Mouse (Mus musculus): ENCODE measurements around the gene Fip1l1. TPM values are rescaled to one million over a fixed set of nuclear protein-coding genes. Genes with fewer than 3 reads are reported as not detected.

The Fip1l1 gene
- polyA plus RNA-seq, 1 experiment from 2014 or later = 88.7 TPM

DNA sequence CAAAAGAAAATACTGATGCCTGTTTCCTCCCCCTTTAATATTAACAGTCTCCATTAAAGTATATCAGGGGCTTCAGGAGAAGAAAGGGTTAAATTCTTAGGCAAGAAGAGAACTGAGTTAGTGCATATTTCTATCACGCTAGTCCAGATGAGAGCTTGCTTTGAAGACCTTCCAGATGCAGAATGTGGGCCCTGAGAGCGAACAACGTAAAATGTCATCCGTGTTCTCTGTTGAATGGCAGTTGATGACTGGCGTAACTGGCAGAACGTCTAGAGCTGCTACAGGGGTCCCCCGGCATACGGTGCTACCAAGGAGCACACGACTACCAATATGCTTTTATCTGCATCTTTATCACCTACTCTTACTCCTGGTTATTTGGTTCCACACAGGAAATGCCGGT, 67.1 kb downstream of the Fip1l1 start:
- Histone ChIP-seq H3K4me2 (no peak overlapping the region), H3K4me1 (replicated peaks; ENCODE audit: control insufficient read depth, insufficient read depth, low read length) (no peaks in the 10 kb centered on the region), H3K36me3 (ENCODE audit: control insufficient read depth, insufficient read depth, low read length) (no peaks in the 10 kb centered on the region; the same call in 1 of the 2 replicates), H3K27me3 (replicated peaks; ENCODE audit: control insufficient read depth, insufficient read depth, low read length) (no peaks in the 10 kb centered on the region), H3K27ac (ENCODE audit: low read depth, low read length) (no peak overlapping the region), H3K9ac (ENCODE audit: low read depth, low read length) (no peak overlapping the region), H3K9me3 (ENCODE audit: control insufficient read depth, low read length) (no peaks in the 10 kb centered on the region), H3K4me3 (ENCODE audit: low read depth, low read length) (no peak overlapping the region)
- ATAC-seq (replicated peaks; ENCODE audit: low FRiP score) = no peak
- DNase-seq (ENCODE audit: low spot score) = no peak
- 87% methylated on average over 10 of the region's 10 CpGs for WGBS

DNA sequence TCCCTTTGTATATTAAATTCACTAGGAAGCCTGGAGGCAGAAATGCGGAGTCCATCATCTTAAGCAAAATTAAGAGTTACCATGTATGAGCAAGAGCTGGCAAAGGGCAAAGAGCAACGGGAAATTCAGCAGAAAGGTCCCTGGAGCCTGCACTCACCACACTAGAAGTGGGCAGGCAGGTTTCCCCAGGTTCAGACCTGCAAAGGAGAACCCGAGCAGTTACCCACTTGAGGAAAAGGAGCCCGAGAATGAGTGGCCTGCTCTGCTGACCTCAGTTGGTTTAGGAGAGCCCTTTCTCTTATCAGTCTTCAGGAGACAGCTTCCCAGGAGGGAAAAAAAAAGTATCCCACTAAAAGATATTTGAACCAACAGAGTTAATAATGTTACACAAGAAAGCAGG, 68.1 kb downstream of the Fip1l1 start:
- Histone ChIP-seq H3K9ac (ENCODE audit: low read depth, low read length) (no peak overlapping the region), H3K9me3 (ENCODE audit: control insufficient read depth, low read length) (no peaks in the 10 kb centered on the region), H3K36me3 (ENCODE audit: control insufficient read depth, insufficient read depth, low read length) (no peaks in the 10 kb centered on the region; the same call in 1 of the 2 replicates), H3K27ac (ENCODE audit: low read depth, low read length) (no peak overlapping the region), H3K4me1 (replicated peaks; ENCODE audit: control insufficient read depth, insufficient read depth, low read length) (no peaks in the 10 kb centered on the region), H3K4me3 (ENCODE audit: low read depth, low read length) (no peak overlapping the region), H3K27me3 (replicated peaks; ENCODE audit: control insufficient read depth, insufficient read depth, low read length) (no peaks in the 10 kb centered on the region), H3K4me2 (no peak overlapping the region)
- ATAC-seq (replicated peaks; ENCODE audit: low FRiP score) (no peak), DNase-seq (ENCODE audit: low spot score) (no peak)
- 66% methylated on average over 4 of the region's 4 CpGs for WGBS

DNA sequence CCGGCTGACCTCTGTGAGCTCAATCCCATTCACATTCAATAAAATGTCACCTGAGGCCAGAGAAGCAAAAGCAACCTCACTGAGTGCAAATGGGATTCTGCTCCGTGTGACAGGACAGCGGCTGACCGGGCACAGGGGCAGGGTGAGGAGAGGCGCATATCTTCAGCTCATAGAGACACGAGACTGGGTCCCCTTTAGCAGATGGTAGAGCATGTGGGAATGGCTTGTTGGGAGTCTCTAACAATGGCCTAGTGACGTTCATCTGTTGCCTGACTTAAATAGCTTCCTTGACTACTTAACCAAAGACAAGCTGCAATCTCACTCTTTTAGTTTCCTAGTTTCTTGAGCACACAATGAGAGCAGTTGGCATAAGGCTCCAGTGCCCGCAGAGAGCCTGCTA, 71.0 kb downstream of the Fip1l1 start:
- no peaks in the 10 kb centered on the region for H3K9me3 ChIP-seq (ENCODE audit: control insufficient read depth, low read length)
- H3K27me3 ChIP-seq (replicated peaks; ENCODE audit: control insufficient read depth, insufficient read depth, low read length) = no peaks in the 10 kb centered on the region
- no peaks in the 10 kb centered on the region for H3K4me1 ChIP-seq (replicated peaks; ENCODE audit: control insufficient read depth, insufficient read depth, low read length)
- ATAC-seq (replicated peaks; ENCODE audit: low FRiP score) = no peak
- WGBS = 84% methylated on average over 8 of the region's 8 CpGs
- no peak overlapping the region for H3K4me3 ChIP-seq (ENCODE audit: low read depth, low read length)
- no peak overlapping the region for H3K9ac ChIP-seq (ENCODE audit: low read depth, low read length)
- no peak overlapping the region for H3K27ac ChIP-seq (ENCODE audit: low read depth, low read length)
- H3K4me2 ChIP-seq = no peak overlapping the region
- H3K36me3 ChIP-seq (ENCODE audit: control insufficient read depth, insufficient read depth, low read length) = no peaks in the 10 kb centered on the region
- DNase-seq (ENCODE audit: low spot score) = no peak

DNA sequence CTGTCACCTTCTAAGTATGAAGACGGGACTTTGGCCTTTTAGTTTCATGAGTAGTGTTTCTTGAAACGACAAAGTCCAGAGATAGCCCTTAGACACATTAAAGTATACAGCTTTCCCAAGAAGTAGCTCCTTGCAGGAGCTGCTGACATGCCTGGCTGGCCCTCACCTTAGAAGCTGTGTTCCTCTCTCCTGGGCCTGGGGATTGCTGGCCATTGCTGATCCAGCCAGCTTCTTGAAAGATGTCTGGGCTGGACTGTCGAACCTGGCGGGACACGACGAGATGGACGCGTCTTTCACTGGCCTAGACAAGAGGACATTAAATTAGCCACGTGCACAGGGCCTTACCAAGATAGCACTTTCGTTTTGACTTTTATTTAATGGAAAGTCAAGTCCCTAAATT, 75.3 kb downstream of the Fip1l1 start:
- Histone ChIP-seq H3K9me3 (ENCODE audit: control insufficient read depth, low read length) (no peaks in the 10 kb centered on the region), H3K4me2 (no peak overlapping the region), H3K36me3 (ENCODE audit: control insufficient read depth, insufficient read depth, low read length) (no peaks in the 10 kb centered on the region), H3K9ac (ENCODE audit: low read depth, low read length) (no peak overlapping the region), H3K4me1 (replicated peaks; ENCODE audit: control insufficient read depth, insufficient read depth, low read length) (0 out of 2 replicates have a peak, but pooled peaks cover 5% of the 10 kb centered on the region), H3K4me3 (ENCODE audit: low read depth, low read length) (no peak overlapping the region), H3K27me3 (replicated peaks; ENCODE audit: control insufficient read depth, insufficient read depth, low read length) (no peaks in the 10 kb centered on the region), H3K27ac (ENCODE audit: low read depth, low read length) (no peak overlapping the region)
- ATAC-seq (replicated peaks; ENCODE audit: low FRiP score) (no peak), DNase-seq (ENCODE audit: low spot score) (no peak)
- WGBS = 79% methylated on average over 10 of the region's 10 CpGs

DNA sequence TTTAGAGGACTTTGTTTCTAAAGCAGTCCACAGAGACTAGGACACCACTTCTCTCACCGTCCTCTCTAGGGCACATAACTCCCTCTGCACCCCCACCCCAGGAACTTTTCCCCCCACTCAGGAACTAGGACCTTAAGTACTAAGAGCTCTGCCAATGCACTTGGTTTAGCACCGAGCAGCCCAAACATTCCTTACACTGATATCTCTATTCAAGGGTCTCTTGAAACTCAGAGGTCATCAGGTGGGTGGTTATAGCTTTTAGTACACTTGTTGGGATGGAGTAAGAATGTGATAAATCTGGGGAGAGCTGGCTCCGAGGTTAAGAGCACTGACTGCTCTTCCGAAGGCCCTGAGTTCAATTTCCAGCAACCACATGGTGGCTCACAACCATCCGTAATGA, 77.5 kb downstream of the Fip1l1 start:
- no peaks in the 10 kb centered on the region for H3K36me3 ChIP-seq (ENCODE audit: control insufficient read depth, insufficient read depth, low read length)
- 70% methylated on average over 5 of the region's 5 CpGs for WGBS
- no peak overlapping the region for H3K9ac ChIP-seq (ENCODE audit: low read depth, low read length)
- ATAC-seq (replicated peaks; ENCODE audit: low FRiP score) = no peak
- no peaks in the 10 kb centered on the region for H3K9me3 ChIP-seq (ENCODE audit: control insufficient read depth, low read length)
- H3K4me3 ChIP-seq (ENCODE audit: low read depth, low read length) = no peak overlapping the region
- H3K4me2 ChIP-seq = no peak overlapping the region
- 0 out of 2 replicates have a peak, but pooled peaks cover 5% of the 10 kb centered on the region for H3K4me1 ChIP-seq (replicated peaks; ENCODE audit: control insufficient read depth, insufficient read depth, low read length)
- no peak for DNase-seq (ENCODE audit: low spot score)
- H3K27ac ChIP-seq (ENCODE audit: low read depth, low read length) = no peak overlapping the region
- no peaks in the 10 kb centered on the region for H3K27me3 ChIP-seq (replicated peaks; ENCODE audit: control insufficient read depth, insufficient read depth, low read length)

DNA sequence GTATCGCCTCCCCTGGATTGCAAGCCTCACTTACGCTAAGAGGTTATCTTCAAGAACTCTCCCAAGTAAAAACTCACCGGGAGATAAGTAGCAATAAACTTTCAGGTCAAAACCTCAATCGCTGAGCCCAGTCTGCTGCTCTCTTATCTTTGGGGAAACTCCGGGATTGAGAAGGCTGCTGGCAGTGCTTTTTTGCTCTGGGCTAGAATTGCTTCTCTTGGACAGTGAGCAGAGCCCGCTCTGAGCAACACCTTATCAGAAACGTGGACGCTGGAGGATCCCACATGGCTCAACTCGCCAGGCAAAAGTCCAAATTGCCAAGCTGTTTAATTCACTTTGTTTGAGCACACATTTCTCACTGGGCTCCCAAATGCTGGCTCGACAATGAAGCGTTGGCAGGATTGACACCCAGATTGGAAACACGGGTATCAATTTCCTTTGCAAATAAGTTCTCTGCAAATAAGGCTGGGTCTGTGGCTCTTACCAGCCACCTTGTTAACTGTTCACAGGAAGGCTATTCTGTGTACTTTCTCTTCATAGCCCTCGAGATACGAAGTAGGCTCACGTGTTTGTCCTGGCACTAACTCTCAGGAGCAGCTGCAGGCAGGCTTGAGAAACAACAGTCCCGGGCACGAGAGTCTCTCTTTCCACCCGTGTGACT, 78.4 kb downstream of the Fip1l1 start:
- no peak overlapping the region for H3K4me3 ChIP-seq (ENCODE audit: low read depth, low read length)
- no peaks in the 10 kb centered on the region for H3K27me3 ChIP-seq (replicated peaks; ENCODE audit: control insufficient read depth, insufficient read depth, low read length)
- no peak overlapping the region for H3K9ac ChIP-seq (ENCODE audit: low read depth, low read length)
- DNase-seq (ENCODE audit: low spot score) = no peak
- H3K4me1 ChIP-seq (replicated peaks; ENCODE audit: control insufficient read depth, insufficient read depth, low read length) = 0 out of 2 replicates have a peak, but pooled peaks cover 5% of the 10 kb centered on the region
- H3K27ac ChIP-seq (ENCODE audit: low read depth, low read length) = no peak overlapping the region
- H3K4me2 ChIP-seq = no peak overlapping the region
- no peaks in the 10 kb centered on the region for H3K36me3 ChIP-seq (ENCODE audit: control insufficient read depth, insufficient read depth, low read length)
- no peak for ATAC-seq (replicated peaks; ENCODE audit: low FRiP score)
- 34% methylated on average over 18 of the region's 18 CpGs for WGBS
- no peaks in the 10 kb centered on the region for H3K9me3 ChIP-seq (ENCODE audit: control insufficient read depth, low read length)

DNA sequence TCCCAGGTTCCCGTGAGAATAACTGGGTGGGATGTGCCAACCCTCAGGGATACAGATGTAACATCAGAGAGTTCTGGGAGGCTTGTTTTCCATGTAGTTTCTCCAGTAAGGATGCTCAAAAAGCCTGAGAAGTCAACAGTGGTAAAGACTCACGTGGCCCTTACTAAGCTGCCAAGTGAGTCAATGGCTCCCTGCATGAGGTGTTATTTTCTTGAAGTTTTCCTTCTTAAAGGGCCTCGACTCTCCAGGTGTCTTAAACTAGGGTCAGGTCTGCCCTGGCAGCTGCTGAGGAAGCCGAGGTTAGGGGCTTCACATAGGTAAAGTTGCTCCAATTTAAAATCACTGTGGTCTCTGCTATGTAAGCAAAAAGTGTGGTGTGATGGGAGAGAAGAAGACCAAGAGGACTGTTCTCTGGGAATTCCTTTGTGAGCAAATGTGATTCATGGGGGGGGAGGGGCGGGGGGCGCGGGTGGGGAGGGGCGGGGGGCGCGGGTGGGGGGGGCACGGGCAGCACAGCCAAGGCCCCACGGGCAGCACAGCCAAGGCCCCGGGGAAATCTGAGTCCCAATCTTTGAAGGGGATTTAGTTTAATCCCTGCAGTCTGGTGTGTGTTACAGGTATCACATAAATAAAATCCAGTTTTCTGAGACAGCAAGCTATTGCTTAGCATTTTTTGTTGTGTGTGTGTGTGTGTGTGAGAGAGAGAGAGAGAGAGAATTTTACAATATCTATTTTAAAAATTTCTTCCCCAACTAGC, 82.7 kb downstream of the Fip1l1 start:
- Histone ChIP-seq H3K9ac (ENCODE audit: low read depth, low read length) (no peak overlapping the region), H3K4me2 (no peak overlapping the region), H3K27ac (ENCODE audit: low read depth, low read length) (no peak overlapping the region), H3K4me1 (replicated peaks; ENCODE audit: control insufficient read depth, insufficient read depth, low read length) (0 out of 2 replicates have a peak, but pooled peaks cover 7% of the 10 kb centered on the region), H3K27me3 (replicated peaks; ENCODE audit: control insufficient read depth, insufficient read depth, low read length) (no peaks in the 10 kb centered on the region), H3K4me3 (ENCODE audit: low read depth, low read length) (no peak overlapping the region), H3K9me3 (ENCODE audit: control insufficient read depth, low read length) (no peaks in the 10 kb centered on the region), H3K36me3 (ENCODE audit: control insufficient read depth, insufficient read depth, low read length) (no peaks in the 10 kb centered on the region)
- WGBS = 63% methylated on average over 13 of the region's 13 CpGs
- ATAC-seq (replicated peaks; ENCODE audit: low FRiP score) = no peak
- no peak for DNase-seq (ENCODE audit: low spot score)

DNA sequence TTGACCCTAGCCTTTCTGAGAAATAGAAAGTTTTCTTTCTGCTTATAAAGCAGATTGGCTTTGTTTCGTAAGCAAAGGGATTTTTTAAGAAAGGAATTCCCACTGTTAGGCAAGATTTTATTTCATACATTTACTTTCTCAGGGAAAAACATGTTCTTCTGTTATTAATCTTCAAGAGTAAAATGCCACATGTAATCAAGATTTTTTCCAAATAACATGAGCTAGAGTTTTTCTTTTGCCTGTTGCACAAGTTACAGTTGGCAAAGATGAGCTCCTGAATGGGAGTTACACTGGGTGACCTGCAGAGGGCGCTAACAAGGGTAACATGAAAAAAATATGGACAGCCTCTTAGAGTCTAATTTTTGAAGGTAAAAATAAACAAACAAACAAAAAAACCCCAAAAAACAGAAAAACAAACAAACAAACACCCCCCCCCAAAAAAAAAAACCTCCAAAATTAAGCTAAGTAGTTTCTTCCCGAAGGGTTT, 83.4 kb downstream of the Fip1l1 start:
- Histone ChIP-seq H3K9ac (ENCODE audit: low read depth, low read length) (no peak overlapping the region), H3K4me1 (replicated peaks; ENCODE audit: control insufficient read depth, insufficient read depth, low read length) (0 out of 2 replicates have a peak, but pooled peaks cover 2% of the 10 kb centered on the region), H3K27me3 (replicated peaks; ENCODE audit: control insufficient read depth, insufficient read depth, low read length) (no peaks in the 10 kb centered on the region), H3K9me3 (ENCODE audit: control insufficient read depth, low read length) (no peaks in the 10 kb centered on the region), H3K36me3 (ENCODE audit: control insufficient read depth, insufficient read depth, low read length) (no peaks in the 10 kb centered on the region), H3K4me3 (ENCODE audit: low read depth, low read length) (no peak overlapping the region), H3K27ac (ENCODE audit: low read depth, low read length) (no peak overlapping the region), H3K4me2 (no peak overlapping the region)
- DNase-seq (ENCODE audit: low spot score) (no peak), ATAC-seq (replicated peaks; ENCODE audit: low FRiP score) (no peak)
- WGBS = 68% methylated on average over 3 of the region's 3 CpGs

All from liver, embryonic 11.5 days (tissue).